9 mouse cellular contexts compared by ENCODE assay signal in genomic region chr8:119782715-119783114, GRCm38 (mm10). TPM values are rescaled to one million over a fixed set of nuclear protein-coding genes. Genes with fewer than 3 reads are reported as not detected.
DNase-seq lines count a peak whose midpoint lies in the region; ATAC-seq and TF ChIP-seq lines count a peak whose summit lies in the region.
"Had no signal": no experiment of that assay in that cellular context is flagged by ENCODE, and none has a peak within 500 bp of the region (broad histone marks: within the 10 kb centered on the region; RNA-seq: fewer than 3 reads in every experiment).

No protein-coding gene starts in this region.

- no peak overlapping the region for H3K4me3 ChIP-seq in heart, adult 2 months
- no peak overlapping the region for H3K4me3 ChIP-seq in heart, embryonic 12.5 days
- no peak overlapping the region for H3K4me3 ChIP-seq in olfactory bulb, adult 2 months (ENCODE audit: insufficient read depth, low read depth, low read length)
- H3K4me3 ChIP-seq: megakaryocyte, embryonic 14.5 days had no signal

- 3% methylated on average over 5 of the region's 5 CpGs for WGBS in heart, adult 2 months
- 5% methylated on average over 5 of the region's 5 CpGs for WGBS in heart, embryonic 12.5 days
- WGBS in olfactory bulb, adult 2 months: 5% methylated on average over 5 of the region's 5 CpGs

- no peak for TF ChIP-seq POLR2A in heart, adult 2 months (IDR thresholded peaks at IDR 0.05; ENCODE audit: insufficient read depth, low read depth, low read length)
- no peak for TF ChIP-seq POLR2A in olfactory bulb, adult 2 months (IDR thresholded peaks at IDR 0.05; ENCODE audit: insufficient read depth, low read depth, low read length)

- H3K27ac ChIP-seq in heart, adult 2 months: no peak overlapping the region
- no peak overlapping the region for H3K27ac ChIP-seq in heart, embryonic 12.5 days (ENCODE audit: poor library complexity, severe bottlenecking)
- no peak overlapping the region for H3K27ac ChIP-seq in olfactory bulb, adult 2 months (ENCODE audit: insufficient read depth, low read depth, low read length)

- no peak; the same call in 1 of the 2 replicates for TF ChIP-seq CTCF in heart, adult 2 months (IDR thresholded peaks at IDR 0.05)
- peak; percentile 39 for TF ChIP-seq CTCF in olfactory bulb, adult 2 months (IDR thresholded peaks at IDR 0.05; ENCODE audit: insufficient read depth, low read depth, low read length)

- H3K36me3 ChIP-seq in heart, adult 2 months (ENCODE audit: control insufficient read depth, insufficient read depth, low read length): no peaks in the 10 kb centered on the region
- H3K36me3 ChIP-seq in heart, embryonic 12.5 days: no peaks in the 10 kb centered on the region

- DNase-seq in heart, adult 2 months: peak; percentile 78 to 81
- peak; percentile 68 for DNase-seq in MEL-GATA-1-ER (ENCODE audit: extremely low read depth, low read depth)
- peak; percentile 87 to 91 for DNase-seq in cerebellum, postnatal 14 days
- peak; percentile 57 to 66 for DNase-seq in heart, adult 9 months (ENCODE audit: low spot score in 2 of 2)
- peak; percentile 84 to 85 for DNase-seq in left cerebral cortex, postnatal 10 days (ENCODE audit: extremely low spot score in 1 of 2, low spot score in 2 of 2)
- peak; percentile 86 for DNase-seq in thymus, postnatal 14 days

- no peak for ATAC-seq in heart, embryonic 12.5 days (ENCODE audit: insufficient number of reproducible peaks, low FRiP score)

- no peaks in the 10 kb centered on the region; the same call in 1 of the 2 replicates for H3K4me1 ChIP-seq in heart, adult 2 months (ENCODE audit: control insufficient read depth, insufficient read depth, low read length)
- peaks cover 24% of the 10 kb centered on the region for H3K4me1 ChIP-seq in heart, embryonic 12.5 days (replicated peaks)
- peaks cover 13% of the 10 kb centered on the region for H3K4me1 ChIP-seq in olfactory bulb, adult 2 months (ENCODE audit: control insufficient read depth, insufficient read depth, low read length)

- intact Hi-C loops in heart, adult 2 months (cut with DNase I): loop anchor here (1.0 kb wide), 2 partner anchors 61 to 145 kb away; no protein-coding TSS in a partner anchor
- intact Hi-C loops in left cerebral cortex, postnatal 10 days (cut with DNase I): loop anchor here (10.0 kb wide), 1 partner anchor 142 kb away; no protein-coding TSS in a partner anchor

- H3K9me3 ChIP-seq in heart, embryonic 12.5 days (replicated peaks): no peaks in the 10 kb centered on the region
- H3K9me3 ChIP-seq: megakaryocyte, embryonic 14.5 days had no signal

- H3K79me2 ChIP-seq in heart, adult 2 months (replicated peaks; ENCODE audit: control insufficient read depth, insufficient read depth, low read length): no peaks in the 10 kb centered on the region

- no peak overlapping the region for H3K9ac ChIP-seq in heart, adult 2 months (ENCODE audit: low read depth, low read length)
- no peak overlapping the region for H3K9ac ChIP-seq in heart, embryonic 12.5 days

- no peak overlapping the region for H3K4me2 ChIP-seq in heart, embryonic 12.5 days

- TF ChIP-seq EP300 in heart, adult 2 months (IDR thresholded peaks at IDR 0.05; ENCODE audit: insufficient read depth, low read depth, low read length): 0 out of 2 replicates have a peak, but pooled peaks have one; percentile 63

- H3K27me3 ChIP-seq in heart, adult 2 months (ENCODE audit: control insufficient read depth, insufficient read depth, low read length): no peaks in the 10 kb centered on the region
- H3K27me3 ChIP-seq in heart, embryonic 12.5 days (replicated peaks): peaks cover 13% of the 10 kb centered on the region

RNA-seq across cellular contexts. Expression of gene Tldc1, which starts 4.5 kb away (rescaled TPM):
- total RNA-seq in heart, adult 2 months (2021): 10 to 100 TPM; 11.3 TPM
- 14.6 and 15.6 TPM in 2 replicates for polyA plus RNA-seq in heart, adult 2 months (2012; rRNA removed)
- 14.6 and 14.8 TPM in 2 replicates for polyA plus RNA-seq in heart, embryonic 12.5 days (2016; fragmentation: Nextera tagmentation; extraction: Ambion mirVana)
- 10 to 100 TPM; 14.2 to 15.9 TPM for total RNA-seq in left cerebral cortex, postnatal 10 days (2021)
- not detected in 2 replicates for polyA plus RNA-seq in olfactory bulb, adult 2 months (2012; ENCODE audit: insufficient read depth, insufficient read length, low replicate concordance, missing spikeins)

RNA-seq across cellular contexts. Expression of gene Cotl1, which starts 57.6 kb away (rescaled TPM):
- 10 to 100 TPM; 17.5 to 20.4 TPM for total RNA-seq in heart, adult 2 months (2021)
- polyA plus RNA-seq in heart, adult 2 months (2012; rRNA removed): 16.5 and 23.2 TPM in 2 replicates
- polyA plus RNA-seq in heart, embryonic 12.5 days (2016; fragmentation: Nextera tagmentation; extraction: Ambion mirVana): 40.6 and 54.2 TPM in 2 replicates
- total RNA-seq in left cerebral cortex, postnatal 10 days (2021): 100 to 1,000 TPM in 1 of 2 experiments, 10 to 100 TPM in 1; 96.5 to 100 TPM
- not detected in 2 replicates for polyA plus RNA-seq in olfactory bulb, adult 2 months (2012; ENCODE audit: insufficient read depth, insufficient read length, low replicate concordance, missing spikeins)

Comparison
In these comparisons a context has a peak if more than half of its experiments do, and no peak if none do; other contexts are left out.
1. RNA of gene Tldc1, which starts 4.5 kb away (polyA plus RNA-seq): 14.6 to 15.6 TPM in heart, adult 2 months and 14.6 to 14.8 TPM in heart, embryonic 12.5 days; not detected in olfactory bulb, adult 2 months; every median in the first group is over 10 times any median in the second.
2. Peak in every context shown above with its lines, with median percentiles within 50 percentile points of each other: DNase-seq.